Mouse (Mus musculus) midbrain, embryonic 12.5 days (tissue): ENCODE results near the gene Retreg1. TPM values are rescaled to one million over a fixed set of nuclear protein-coding genes. Genes with fewer than 3 reads are reported as not detected.

ENCODE experiments used
- ATAC-seq: fragments of 200-750 bp; cut with Nextera tagmentation; 2 replicates; pipeline ENCODE4 v1.8.0; 2017; ENCODE audit warnings: low read depth, moderate TSS enrichment, moderate library complexity; ENCODE audit not compliant: low FRiP score
- H3K27ac ChIP-seq: fragments of 300-500 bp; sonication (generic); replicated peaks from 2 replicates; pipeline ENCODE4 v1.5.1; 2016; ENCODE audit warnings: mild to moderate bottlenecking
- H3K27me3 ChIP-seq: fragments of 300-500 bp; sonication (generic); 2 replicates; pipeline ENCODE4 v1.6.1; 2016; ENCODE audit warnings: mild to moderate bottlenecking
- H3K36me3 ChIP-seq: fragments of 300-500 bp; sonication (generic); 2 replicates; pipeline ENCODE4 v1.6.1; 2016
- H3K4me1 ChIP-seq: fragments of 300-500 bp; sonication (generic); 2 replicates; pipeline ENCODE4 v1.6.1; 2016
- H3K4me2 ChIP-seq: fragments of 300-500 bp; sonication (generic); replicated peaks from 2 replicates; pipeline ENCODE4 v1.6.1; 2016; ENCODE audit warnings: mild to moderate bottlenecking, moderate library complexity
- H3K4me3 ChIP-seq: fragments of 300-500 bp; sonication (generic); 2 replicates; pipeline ENCODE4 v1.5.1; 2016; ENCODE audit warnings: mild to moderate bottlenecking
- H3K9ac ChIP-seq: fragments of 300-500 bp; sonication (generic); replicated peaks from 2 replicates; pipeline ENCODE4 v1.6.1; 2016; ENCODE audit warnings: mild to moderate bottlenecking, moderate library complexity
- H3K9me3 ChIP-seq: fragments of 300-500 bp; sonication (generic); 2 replicates; pipeline ENCODE4 v1.6.1; 2016; ENCODE audit warnings: mild to moderate bottlenecking
- WGBS: fragments of 180-500 bp; shearing (Covaris S2); methylation state at CpG from one replicate; pipeline ENCODE4 v1.1.7; 2016; 5-methylcytosine and 5-hydroxymethylcytosine counted together
- polyA plus RNA-seq: library from polyadenylated mRNA; unstranded; fragments of >200 nt; fragmentation: Nextera tagmentation; extraction: Ambion mirVana; gene quantifications from 2 replicates; pipeline ENCODE4 v1.2.1, GENCODE M21; 2016

Gene Retreg1
- 3.3 and 4.4 TPM in 2 replicates for polyA plus RNA-seq

DNA sequence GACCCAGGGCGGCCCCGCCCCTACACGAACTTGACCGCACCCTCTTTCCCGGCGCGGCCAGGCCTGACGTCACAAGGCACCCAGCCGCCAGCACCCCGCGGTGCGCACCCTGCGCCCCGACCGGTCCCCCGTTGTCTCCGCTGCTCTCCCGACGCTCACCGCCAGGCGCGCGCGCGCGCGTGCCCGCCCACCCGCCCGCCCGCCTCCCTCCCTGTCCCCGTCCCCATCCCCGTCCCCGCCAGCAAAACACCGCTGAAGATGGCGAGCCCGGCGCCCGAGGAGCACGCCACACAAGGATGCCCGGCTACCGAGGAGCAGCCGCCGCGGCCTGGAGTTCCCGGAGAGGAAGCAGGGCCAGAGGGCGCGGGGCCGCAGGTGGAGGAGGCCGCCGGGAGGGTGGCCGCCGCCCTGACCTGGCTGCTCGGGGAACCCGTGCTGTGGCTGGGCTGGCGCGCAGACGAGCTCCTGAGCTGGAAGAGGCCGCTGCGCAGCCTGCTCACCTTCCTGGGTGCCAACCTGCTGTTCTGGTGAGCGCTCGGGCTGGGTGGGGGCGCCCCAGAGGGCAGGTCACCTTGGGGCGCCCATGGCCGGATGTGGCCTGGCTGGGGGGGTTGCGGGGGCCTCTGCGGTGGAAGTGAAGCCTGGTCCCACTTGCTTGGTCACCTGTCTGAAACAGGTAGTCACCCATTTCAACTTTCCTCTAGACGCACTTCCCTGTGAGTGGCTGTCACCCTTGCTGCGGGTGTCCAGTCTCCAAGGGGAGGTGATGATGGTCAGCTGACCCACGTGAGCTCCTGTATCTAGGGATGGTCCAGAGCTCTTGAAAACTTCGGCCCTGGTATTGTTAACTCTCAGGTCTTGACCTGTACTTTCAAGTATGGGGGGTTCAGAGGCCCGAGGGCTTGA, at the start of gene Retreg1:
TSS of gene Retreg1 (plus strand) at position 95 of the 906 bp plus-strand sequence.
- Histone ChIP-seq H3K36me3 (no peaks in the 10 kb centered on the region), H3K4me1 (peaks cover 8% of the 10 kb centered on the region), H3K4me2 (peak within 1 kb of the TSS; percentile 98), H3K9me3 (no peaks in the 10 kb centered on the region; the same call in 1 of the 2 replicates), H3K27ac (no peak within 1 kb of the TSS), H3K4me3 (peak within 1 kb of the TSS; percentile 77), H3K9ac (peak within 1 kb of the TSS; percentile 79), H3K27me3 (peaks cover 29% of the 10 kb centered on the region)
- ATAC-seq = peak; percentile 85
- 1% methylated on average over 43 of the region's 72 CpGs for WGBS

DNA sequence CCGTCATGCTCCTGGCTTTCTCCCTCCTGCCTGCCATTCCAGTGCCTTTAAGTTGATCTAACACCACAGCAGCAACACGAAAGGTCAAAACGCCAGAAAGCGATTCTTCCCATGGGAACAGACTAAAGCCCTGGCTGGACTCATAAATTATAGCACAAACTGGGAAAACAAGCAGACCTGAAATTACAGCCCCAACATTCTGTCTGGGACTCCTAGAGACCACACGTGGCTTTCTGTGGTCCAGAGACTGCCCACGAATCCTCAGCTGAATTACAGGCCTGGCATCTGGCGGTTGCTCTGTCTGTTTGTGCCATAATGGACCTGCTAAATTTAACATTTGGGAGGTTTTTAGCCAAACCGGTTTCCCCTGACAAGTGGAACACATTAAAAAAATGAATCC, 48.9 kb upstream of the Retreg1 start:
- 89% methylated on average over 8 of the region's 8 CpGs for WGBS
- peaks cover 91% of the 10 kb centered on the region for H3K36me3 ChIP-seq
- H3K4me2 ChIP-seq = no peak overlapping the region
- H3K4me1 ChIP-seq = 0 out of 2 replicates have a peak, but pooled peaks cover 5% of the 10 kb centered on the region
- ATAC-seq = no peak
- H3K27ac ChIP-seq = no peak overlapping the region
- H3K27me3 ChIP-seq = no peaks in the 10 kb centered on the region
- no peaks in the 10 kb centered on the region for H3K9me3 ChIP-seq
- no peak overlapping the region for H3K9ac ChIP-seq
- H3K4me3 ChIP-seq = no peak overlapping the region

DNA sequence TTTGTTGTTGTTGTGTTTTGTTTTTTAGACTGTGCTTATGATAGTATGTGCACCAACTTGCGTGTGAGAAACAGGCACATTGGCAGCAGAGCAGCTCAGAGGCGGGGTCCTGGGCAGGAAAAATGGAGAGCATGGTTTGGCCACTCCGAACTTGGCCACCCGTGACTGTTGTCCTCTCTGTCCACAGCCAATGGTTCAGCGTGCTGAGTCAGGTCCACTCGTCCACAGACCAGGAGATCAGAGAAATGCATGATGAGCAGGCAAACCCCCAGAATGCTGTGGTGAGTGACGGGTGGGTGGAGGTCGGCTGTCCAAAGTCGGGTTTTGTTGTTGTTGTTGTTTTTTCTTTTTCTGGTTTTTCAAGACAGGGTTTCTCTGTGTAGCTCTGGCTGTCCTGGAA, 47.5 kb upstream of the Retreg1 start:
- Histone ChIP-seq H3K4me1 (0 out of 2 replicates have a peak, but pooled peaks cover 5% of the 10 kb centered on the region), H3K27ac (no peak overlapping the region), H3K4me2 (no peak overlapping the region), H3K27me3 (no peaks in the 10 kb centered on the region), H3K9ac (no peak overlapping the region), H3K36me3 (peaks cover 91% of the 10 kb centered on the region), H3K9me3 (no peaks in the 10 kb centered on the region), H3K4me3 (no peak overlapping the region)
- 98% methylated on average over 9 of the region's 9 CpGs for WGBS
- ATAC-seq = no peak

DNA sequence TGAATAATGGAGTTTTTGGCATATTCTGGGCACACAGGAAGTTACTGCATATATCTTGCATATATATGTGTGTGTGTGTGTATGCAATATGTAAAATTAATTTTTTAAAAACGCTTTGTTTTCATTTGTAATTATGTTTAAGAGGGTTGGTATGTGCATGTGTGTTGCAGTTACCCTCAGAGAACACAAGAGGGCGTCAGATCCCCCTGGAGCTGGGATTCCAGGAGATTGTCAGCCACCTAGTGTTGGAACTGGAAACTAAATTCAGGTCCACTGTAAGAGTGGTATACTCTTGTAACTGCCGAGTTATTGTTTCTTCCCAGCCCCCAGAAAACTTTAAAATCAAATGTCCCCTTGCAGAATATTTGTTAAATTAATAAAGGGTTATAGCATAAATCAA, 46.6 kb upstream of the Retreg1 start:
- H3K27ac ChIP-seq = no peak overlapping the region
- no peak overlapping the region for H3K4me3 ChIP-seq
- 49% methylated on average over 3 of the region's 3 CpGs for WGBS
- no peak for ATAC-seq
- H3K9me3 ChIP-seq = no peaks in the 10 kb centered on the region
- H3K27me3 ChIP-seq = no peaks in the 10 kb centered on the region
- H3K9ac ChIP-seq = no peak overlapping the region
- H3K4me1 ChIP-seq = 0 out of 2 replicates have a peak, but pooled peaks cover 5% of the 10 kb centered on the region
- no peak overlapping the region for H3K4me2 ChIP-seq
- H3K36me3 ChIP-seq = peaks cover 93% of the 10 kb centered on the region

GRCm38 (mm10) chr15:25797179-25797578, 45.8 kb upstream of the Retreg1 start:
- H3K27me3 ChIP-seq = no peaks in the 10 kb centered on the region
- 92% methylated on average over 8 of the region's 8 CpGs for WGBS
- no peaks in the 10 kb centered on the region for H3K9me3 ChIP-seq
- H3K27ac ChIP-seq = no peak overlapping the region
- H3K36me3 ChIP-seq = peaks cover 95% of the 10 kb centered on the region
- ATAC-seq = no peak
- H3K9ac ChIP-seq = no peak overlapping the region
- H3K4me2 ChIP-seq = no peak overlapping the region
- no peak overlapping the region for H3K4me3 ChIP-seq
- H3K4me1 ChIP-seq = no peaks in the 10 kb centered on the region

- Histone ChIP-seq H3K36me3 (peaks cover 96% of the 10 kb centered on the region), H3K9me3 (no peaks in the 10 kb centered on the region), H3K4me1 (no peaks in the 10 kb centered on the region), H3K4me3 (no peak overlapping the region), H3K27me3 (no peaks in the 10 kb centered on the region), H3K4me2 (no peak overlapping the region), H3K9ac (no peak overlapping the region), H3K27ac (no peak overlapping the region)
- ATAC-seq = no peak
- 100% methylated on average over 1 of the region's 1 CpGs for WGBS
Measured at GRCm38 (mm10) chr15:25797888-25798287, 45.1 kb upstream of the Retreg1 start.

- H3K4me1 ChIP-seq = no peaks in the 10 kb centered on the region
- no peak overlapping the region for H3K27ac ChIP-seq
- H3K4me3 ChIP-seq = no peak overlapping the region
- no peaks in the 10 kb centered on the region for H3K27me3 ChIP-seq
- no peak overlapping the region for H3K4me2 ChIP-seq
- ATAC-seq = no peak
- H3K9ac ChIP-seq = no peak overlapping the region
- 86% methylated on average over 5 of the region's 5 CpGs for WGBS
- H3K36me3 ChIP-seq = peaks cover 98% of the 10 kb centered on the region
- H3K9me3 ChIP-seq = no peaks in the 10 kb centered on the region
Measured at GRCm38 (mm10) chr15:25801726-25802125, 41.3 kb upstream of the Retreg1 start.

DNA sequence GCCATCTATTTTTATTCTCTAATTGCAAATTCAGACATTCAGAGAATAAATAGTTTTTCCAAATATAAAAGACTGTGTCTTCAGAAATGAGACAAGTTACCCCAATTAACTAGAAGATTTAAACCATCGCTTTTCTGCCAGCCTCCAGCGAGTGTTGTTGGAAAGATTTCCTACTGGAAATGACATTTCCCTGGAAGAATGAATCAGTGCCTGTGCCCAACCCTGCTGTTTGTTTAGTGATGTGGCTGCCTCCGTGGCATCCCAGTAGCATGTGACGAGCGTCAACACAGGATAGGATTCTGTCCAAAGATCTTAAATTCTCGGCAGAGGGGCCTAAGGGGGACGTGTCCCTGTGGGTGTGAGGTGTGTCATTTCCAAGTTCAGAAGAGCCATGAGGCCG, 40.8 kb upstream of the Retreg1 start:
- 92% methylated on average over 8 of the region's 8 CpGs for WGBS
- Histone ChIP-seq H3K27ac (no peak overlapping the region), H3K4me1 (no peaks in the 10 kb centered on the region), H3K36me3 (peaks cover 98% of the 10 kb centered on the region), H3K9me3 (no peaks in the 10 kb centered on the region), H3K27me3 (no peaks in the 10 kb centered on the region), H3K9ac (no peak overlapping the region), H3K4me3 (no peak overlapping the region), H3K4me2 (no peak overlapping the region)
- ATAC-seq = no peak

- ATAC-seq = no peak
- WGBS = 88% methylated on average over 15 of the region's 15 CpGs
- peaks cover 98% of the 10 kb centered on the region for H3K36me3 ChIP-seq
- no peak overlapping the region for H3K4me3 ChIP-seq
- no peak overlapping the region for H3K9ac ChIP-seq
- no peaks in the 10 kb centered on the region for H3K9me3 ChIP-seq
- H3K27ac ChIP-seq = no peak overlapping the region
- H3K27me3 ChIP-seq = no peaks in the 10 kb centered on the region
- no peak overlapping the region for H3K4me2 ChIP-seq
- H3K4me1 ChIP-seq = no peaks in the 10 kb centered on the region
Measured at GRCm38 (mm10) chr15:25803111-25803510, 39.9 kb upstream of the Retreg1 start.

GRCm38 (mm10) chr15:25805336-25806110, 37.5 kb upstream of the Retreg1 start:
- no peak overlapping the region for H3K4me3 ChIP-seq
- H3K27ac ChIP-seq = no peak overlapping the region
- peaks cover 98% of the 10 kb centered on the region for H3K36me3 ChIP-seq
- no peaks in the 10 kb centered on the region for H3K4me1 ChIP-seq
- no peak overlapping the region for H3K4me2 ChIP-seq
- H3K27me3 ChIP-seq = no peaks in the 10 kb centered on the region
- 87% methylated on average over 21 of the region's 21 CpGs for WGBS
- peak; percentile 23; the same call in 1 of the 2 replicates for ATAC-seq
- H3K9ac ChIP-seq = no peak overlapping the region
- H3K9me3 ChIP-seq = no peaks in the 10 kb centered on the region

GRCm38 (mm10) chr15:25806363-25806762, 36.6 kb upstream of the Retreg1 start:
- no peak overlapping the region for H3K4me3 ChIP-seq
- H3K9ac ChIP-seq = no peak overlapping the region
- H3K36me3 ChIP-seq = peaks cover 98% of the 10 kb centered on the region
- H3K27me3 ChIP-seq = no peaks in the 10 kb centered on the region
- H3K4me1 ChIP-seq = no peaks in the 10 kb centered on the region
- no peak overlapping the region for H3K27ac ChIP-seq
- no peak overlapping the region for H3K4me2 ChIP-seq
- WGBS = 95% methylated on average over 17 of the region's 17 CpGs
- ATAC-seq = no peak
- no peaks in the 10 kb centered on the region for H3K9me3 ChIP-seq

- Histone ChIP-seq H3K27ac (no peak overlapping the region), H3K27me3 (no peaks in the 10 kb centered on the region), H3K4me3 (no peak overlapping the region), H3K9me3 (no peaks in the 10 kb centered on the region), H3K4me1 (no peaks in the 10 kb centered on the region), H3K4me2 (no peak overlapping the region), H3K9ac (no peak overlapping the region), H3K36me3 (peaks cover 98% of the 10 kb centered on the region)
- ATAC-seq = no peak
- 97% methylated on average over 9 of the region's 9 CpGs for WGBS
Measured at GRCm38 (mm10) chr15:25806878-25807277, 36.1 kb upstream of the Retreg1 start.
